Mouse (Mus musculus): ENCODE results near the gene Spata7. TPM values are rescaled to one million over a fixed set of nuclear protein-coding genes. Genes with fewer than 3 reads are reported as not detected.
A peak's percentile ranks its signal among the peaks of the same experiment; 100 is the strongest.
"Not testable (repeated sequence)": the region's sequence is repeated elsewhere in the genome, so short reads cannot be mapped to it uniquely, and the experiment has no call there.

Spata7 gene
- 7.2 and 12.0 TPM in 2 replicates for total RNA-seq (2017)

DNA sequence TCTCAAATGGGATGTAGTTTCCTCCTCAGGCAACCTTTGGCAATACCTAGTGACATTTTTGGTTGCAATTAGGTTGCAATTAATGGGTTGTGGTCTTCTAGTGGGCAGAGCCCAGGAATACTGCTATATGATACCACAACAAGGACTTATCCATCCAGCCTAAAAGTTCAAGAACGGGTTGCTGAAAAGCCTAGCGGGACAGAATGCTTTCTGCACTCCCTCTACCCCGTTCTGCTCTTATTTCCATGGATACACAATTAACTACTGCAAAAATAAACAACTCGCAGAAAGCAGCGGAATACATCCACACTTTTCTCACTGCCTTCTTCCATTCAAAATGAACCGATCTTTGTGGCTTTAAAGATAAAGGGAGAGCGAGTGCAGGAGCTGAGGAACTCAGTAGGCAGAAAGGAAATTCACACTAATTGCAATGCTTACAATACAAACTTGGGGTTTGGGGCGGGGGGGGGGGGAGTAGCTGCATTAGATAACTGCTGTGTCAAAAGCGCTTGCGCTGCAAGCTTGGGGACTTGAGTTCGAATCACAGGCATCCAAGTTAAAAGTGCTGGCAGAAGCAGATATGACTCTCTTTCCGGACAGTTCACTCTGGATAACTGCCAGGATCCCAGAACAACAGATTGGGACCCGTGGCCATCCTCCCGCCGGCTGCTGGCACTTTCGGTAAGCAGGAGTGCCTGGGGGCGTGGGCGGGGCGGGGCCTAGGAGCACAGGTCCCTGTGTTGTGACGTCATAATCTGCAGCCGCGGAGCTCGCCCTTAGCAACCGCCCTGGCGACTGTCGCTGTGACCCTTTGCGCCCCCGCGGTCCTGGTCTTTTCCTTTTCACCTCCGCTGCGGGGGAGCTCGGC lies at the start of gene Spata7:
Spata7 (plus strand) TSS at position 766 of the 868 bp plus-strand sequence.
- peak; percentile 98 for ATAC-seq (replicated peaks; ENCODE audit: low read depth, poor library complexity, severe bottlenecking)

DNA sequence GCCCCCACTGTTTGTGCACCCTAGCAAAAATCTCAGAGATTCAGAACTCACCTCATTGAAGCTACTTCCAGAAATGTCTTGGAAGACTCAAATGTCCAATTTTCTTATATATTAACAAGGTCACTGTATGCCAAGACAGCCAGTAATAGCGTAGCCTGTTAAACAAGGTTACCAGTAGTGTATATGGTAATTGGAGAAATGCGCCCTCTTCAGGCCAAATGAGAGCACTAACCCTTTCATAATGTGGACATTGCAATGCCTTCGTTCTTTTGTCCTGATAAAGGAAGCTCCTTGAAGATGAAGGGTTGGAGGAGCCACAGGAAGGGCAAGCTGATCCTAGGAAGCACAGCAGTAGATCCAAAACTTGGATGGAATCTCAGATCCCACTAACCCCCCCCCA lies 42.7 kb upstream of the Spata7 start:
- ATAC-seq (replicated peaks; ENCODE audit: low read depth, poor library complexity, severe bottlenecking), result peak; percentile 52; the same call in 1 of the 2 replicates

DNA sequence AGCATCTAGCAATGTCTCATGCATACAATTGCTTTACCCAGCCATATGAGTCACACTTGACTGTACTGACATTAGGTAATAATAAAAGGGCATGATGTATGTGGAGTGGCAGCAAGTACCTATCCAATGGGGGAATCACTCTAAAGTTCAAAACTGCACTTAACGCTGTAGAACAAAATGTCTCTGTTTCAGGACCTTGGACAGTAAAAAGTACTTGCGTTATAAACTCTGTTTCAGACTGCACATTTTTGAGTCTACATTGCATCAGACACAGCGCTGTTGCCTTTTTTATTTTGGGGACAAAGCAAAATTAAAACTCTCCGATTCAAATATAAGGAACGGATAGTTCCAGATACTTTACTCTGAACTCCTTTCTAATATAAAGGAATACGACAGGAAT lies 39.4 kb upstream of the Spata7 start:
- peak; percentile 39; the same call in 1 of the 2 replicates for ATAC-seq (replicated peaks; ENCODE audit: low read depth, poor library complexity, severe bottlenecking)

DNA sequence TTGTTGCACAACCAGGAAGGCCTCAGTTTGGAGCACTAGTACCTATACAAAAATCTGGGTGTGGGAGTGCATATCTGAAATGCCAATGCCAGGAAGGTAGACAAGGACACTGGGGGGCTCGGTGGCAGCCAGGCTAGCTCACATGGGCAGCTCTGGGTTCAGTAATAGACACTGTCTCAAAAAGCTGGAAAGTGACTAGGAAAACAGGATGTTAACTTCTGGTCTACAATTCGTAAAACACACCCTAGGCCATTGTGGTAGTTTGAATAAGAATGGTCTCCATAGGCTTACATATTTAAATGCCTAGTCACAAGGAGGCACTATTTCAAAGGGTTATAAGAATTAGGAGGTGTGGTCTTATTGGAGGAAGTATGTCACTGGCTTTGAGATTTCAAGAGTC lies 36.9 kb upstream of the Spata7 start:
- no peak for ATAC-seq (replicated peaks; ENCODE audit: low read depth, poor library complexity, severe bottlenecking)

DNA sequence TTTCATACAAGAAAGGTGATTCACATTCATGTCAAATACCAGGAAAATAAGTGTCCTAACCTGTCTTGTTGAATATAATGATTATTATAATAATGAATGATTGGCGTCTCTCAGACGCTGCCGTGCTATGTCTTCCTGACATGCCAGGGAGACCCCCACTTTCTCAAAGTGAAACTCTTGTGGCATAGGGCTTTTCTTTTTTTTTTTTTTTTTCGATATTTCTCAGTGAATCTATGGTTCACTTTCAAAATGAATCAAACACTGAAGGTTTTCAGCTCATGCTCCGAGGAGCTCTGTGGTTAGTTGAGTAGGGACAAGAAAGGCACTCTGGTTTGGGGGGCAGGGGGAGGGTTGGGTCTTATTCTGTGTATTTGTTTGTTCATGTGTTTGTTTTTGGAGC lies 27.1 kb upstream of the Spata7 start:
- ATAC-seq (replicated peaks; ENCODE audit: low read depth, poor library complexity, severe bottlenecking), result no peak

DNA sequence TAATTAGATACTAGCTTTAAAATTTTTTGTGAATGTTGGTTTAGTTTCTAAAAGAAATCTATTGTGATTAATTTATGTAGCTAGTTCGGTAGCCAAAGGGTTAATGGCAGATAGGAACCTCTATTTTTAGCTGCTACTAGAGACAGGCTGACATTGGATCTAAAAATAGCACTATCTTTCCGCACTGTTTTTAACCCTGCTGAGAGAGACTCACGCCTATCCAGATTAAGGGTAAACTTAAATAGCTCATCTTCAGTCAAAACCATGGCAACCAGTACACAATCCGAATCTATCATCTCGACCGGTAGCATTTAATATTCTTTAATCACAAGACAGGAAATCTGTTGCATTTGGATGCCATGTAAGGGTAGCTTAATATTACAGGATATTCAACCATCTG lies 25.8 kb upstream of the Spata7 start:
- peak; percentile 27; the same call in 1 of the 2 replicates for ATAC-seq (replicated peaks; ENCODE audit: low read depth, poor library complexity, severe bottlenecking)

DNA sequence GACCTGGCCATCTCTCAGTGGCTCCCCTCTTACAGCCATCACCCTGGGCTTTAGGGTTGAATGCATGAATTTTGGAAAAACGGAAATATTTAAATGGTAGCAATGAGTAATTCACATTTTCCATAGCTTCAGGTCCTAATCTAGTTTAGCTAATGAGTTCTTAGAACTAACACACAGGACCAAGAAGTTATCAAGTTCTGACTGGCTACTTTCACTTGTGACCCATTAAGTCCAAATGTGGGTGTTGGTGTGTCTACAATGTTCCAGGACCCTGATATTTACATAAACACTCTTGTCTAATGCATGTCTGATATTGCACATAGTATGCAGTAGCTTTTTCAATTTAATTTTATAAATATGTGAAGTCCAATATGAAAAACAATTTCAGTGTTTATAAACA lies 22.7 kb upstream of the Spata7 start:
- ATAC-seq (replicated peaks; ENCODE audit: low read depth, poor library complexity, severe bottlenecking), result no peak

DNA sequence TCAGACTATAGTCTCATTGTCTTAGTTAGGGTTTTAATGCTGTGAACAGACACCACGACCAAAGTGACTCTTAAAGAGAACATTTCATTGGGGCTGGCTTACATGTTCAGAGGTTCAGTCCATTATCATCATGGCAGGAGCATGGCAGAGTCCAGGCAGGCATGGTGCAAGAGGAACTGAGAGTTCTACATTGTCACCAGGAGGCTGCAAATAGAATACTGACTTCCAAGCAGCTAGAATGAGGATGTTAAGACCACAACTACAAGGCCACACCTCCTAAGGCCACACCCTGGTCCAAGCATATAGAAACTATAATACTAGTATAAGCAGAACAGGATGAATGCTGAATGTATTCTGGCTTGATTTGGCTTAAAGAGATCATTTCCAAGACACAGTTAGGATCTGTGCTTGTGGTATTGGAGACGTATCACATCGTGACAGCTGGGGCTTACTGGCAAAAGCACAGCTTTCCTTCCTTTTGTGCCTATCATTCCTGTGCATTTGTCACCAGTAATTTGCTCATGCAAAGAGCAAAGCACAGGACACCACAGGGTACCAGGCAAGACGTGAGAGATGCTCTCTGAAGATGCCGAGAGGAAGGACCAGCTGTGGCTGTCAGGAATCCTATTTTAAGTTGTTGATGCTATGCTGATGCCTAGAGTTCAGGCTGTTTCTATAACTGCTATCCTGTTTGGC lies 21.2 kb upstream of the Spata7 start:
- ATAC-seq (replicated peaks; ENCODE audit: low read depth, poor library complexity, severe bottlenecking), result peak; percentile 97

DNA sequence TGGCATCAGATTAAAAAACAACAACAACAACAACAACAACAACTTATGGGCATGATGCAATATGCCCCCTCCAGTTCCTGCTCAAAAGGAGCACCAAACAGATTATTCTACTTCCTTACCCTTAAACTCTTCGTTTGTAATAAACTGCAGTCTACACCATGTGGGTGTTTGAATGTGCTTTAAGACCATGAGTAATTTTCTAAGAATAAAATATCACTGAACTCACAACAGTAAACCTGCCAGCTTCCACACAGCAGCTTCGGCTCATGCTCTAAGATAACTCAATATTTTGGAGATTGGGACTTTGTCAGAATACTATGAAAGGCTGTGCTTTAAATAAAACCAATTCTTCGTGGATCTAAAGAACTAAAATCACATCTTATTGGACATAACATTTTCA lies 17.6 kb upstream of the Spata7 start:
- no peak for ATAC-seq (replicated peaks; ENCODE audit: low read depth, poor library complexity, severe bottlenecking)

DNA sequence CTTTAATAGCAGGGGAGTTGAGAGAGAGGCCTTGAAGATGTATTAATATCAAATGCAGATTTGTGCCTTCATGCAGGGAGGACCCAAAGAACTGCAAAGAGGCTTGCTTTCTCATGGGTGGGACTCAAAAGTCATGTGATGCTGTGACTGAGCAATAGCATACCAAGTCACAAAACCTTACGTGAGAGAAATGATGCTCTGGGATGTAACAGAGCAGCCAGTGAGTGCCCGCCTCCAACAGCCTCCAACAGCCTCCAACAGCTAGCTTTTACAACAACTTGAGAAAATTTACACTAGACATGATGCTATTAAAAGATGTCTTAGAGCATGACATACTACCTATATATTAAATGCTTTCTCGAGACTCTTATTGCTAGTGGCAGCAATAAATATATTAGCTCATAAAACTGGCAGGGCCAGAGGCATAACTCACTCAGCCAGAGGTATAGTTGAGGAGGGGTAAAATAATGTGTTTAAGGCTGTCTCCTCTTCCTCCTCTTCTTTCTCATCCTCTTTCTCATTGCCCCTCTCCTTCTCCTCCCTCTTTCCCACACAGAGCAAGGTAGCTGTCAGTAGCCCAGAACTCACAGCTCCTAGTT lies 12.9 kb upstream of the Spata7 start:
- ATAC-seq (replicated peaks; ENCODE audit: low read depth, poor library complexity, severe bottlenecking), result no peak

DNA sequence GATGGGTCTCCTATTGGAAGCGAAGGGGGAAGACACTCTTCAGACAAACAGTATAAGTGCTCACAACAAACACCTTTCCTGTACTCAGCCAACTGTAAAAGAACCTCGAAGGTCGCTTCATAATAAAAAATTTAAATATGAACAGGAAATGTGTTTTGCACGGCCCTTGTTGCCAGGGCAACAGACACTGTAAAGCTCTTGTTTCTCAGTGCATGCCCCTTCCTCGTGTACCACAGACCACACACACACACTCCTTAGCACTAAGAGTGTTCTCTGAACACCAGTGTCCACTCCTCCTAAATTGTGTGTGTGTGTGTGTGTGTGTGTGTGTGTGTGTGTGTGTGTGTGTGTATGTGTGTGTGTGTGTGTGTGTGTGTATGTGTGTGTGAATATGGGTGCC lies 12.2 kb upstream of the Spata7 start:
- ATAC-seq (replicated peaks; ENCODE audit: low read depth, poor library complexity, severe bottlenecking), result peak; percentile 58; the same call in 1 of the 2 replicates

DNA sequence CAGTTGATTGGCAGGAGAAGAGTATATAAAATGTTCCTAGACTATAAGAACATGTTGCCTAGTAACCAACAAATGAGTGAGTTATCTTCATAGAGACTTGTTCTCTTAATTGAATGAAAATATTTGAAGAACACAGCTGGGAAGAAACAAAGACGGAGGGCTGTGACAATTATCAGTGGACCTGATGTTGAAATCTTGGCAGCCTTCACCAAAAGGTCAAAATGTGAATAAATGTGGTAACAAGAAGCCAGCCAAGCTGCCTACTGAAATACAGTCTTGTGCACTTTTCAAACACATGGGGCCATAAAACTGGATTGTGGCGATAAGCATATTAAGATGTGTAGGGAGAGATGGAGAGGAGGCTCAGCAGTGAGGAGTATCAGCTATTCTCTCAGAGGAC lies 8.5 kb upstream of the Spata7 start:
- ATAC-seq (replicated peaks; ENCODE audit: low read depth, poor library complexity, severe bottlenecking), result no peak

DNA sequence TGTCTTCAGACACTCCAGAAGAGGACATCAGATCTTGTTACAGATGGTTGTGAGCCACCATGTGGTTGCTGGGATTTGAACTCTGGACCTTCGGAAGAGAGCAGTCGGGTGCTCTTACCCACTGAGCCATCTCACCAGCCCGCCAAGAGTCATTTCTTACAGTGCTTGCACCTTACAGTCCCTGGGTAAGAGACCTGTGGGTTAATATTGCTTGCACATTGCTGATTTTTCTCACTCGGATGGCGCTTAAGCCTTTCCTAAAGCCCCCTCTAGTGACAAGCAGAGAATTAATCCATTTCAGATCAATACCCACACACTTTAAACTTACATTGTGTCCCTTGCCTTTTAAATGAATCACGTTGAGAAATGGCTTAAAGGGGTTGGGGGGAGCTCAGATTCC lies 7.0 kb upstream of the Spata7 start:
- not testable (repeated sequence) for ATAC-seq (replicated peaks; ENCODE audit: low read depth, poor library complexity, severe bottlenecking)

DNA sequence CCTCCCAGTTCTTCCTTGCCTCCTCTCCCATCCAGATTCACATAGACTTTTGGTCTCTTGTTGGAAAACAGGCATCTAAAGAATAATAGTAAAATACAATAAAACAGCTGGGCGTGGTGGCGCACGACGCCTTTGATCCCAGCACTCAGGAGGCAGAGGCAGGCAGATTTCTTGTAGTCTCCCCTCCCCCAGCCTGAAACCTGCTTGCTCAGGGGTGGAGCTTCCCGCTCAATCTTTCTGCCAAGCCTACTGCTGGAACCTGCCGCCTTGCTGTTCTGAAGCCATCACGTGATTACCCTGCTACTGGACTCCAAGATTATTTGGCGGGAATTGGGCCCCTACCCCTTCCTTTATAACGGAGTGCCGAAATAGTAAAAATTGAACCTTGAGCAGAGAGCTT lies 4.7 kb upstream of the Spata7 start:
- not testable (repeated sequence) for ATAC-seq (replicated peaks; ENCODE audit: low read depth, poor library complexity, severe bottlenecking)

DNA sequence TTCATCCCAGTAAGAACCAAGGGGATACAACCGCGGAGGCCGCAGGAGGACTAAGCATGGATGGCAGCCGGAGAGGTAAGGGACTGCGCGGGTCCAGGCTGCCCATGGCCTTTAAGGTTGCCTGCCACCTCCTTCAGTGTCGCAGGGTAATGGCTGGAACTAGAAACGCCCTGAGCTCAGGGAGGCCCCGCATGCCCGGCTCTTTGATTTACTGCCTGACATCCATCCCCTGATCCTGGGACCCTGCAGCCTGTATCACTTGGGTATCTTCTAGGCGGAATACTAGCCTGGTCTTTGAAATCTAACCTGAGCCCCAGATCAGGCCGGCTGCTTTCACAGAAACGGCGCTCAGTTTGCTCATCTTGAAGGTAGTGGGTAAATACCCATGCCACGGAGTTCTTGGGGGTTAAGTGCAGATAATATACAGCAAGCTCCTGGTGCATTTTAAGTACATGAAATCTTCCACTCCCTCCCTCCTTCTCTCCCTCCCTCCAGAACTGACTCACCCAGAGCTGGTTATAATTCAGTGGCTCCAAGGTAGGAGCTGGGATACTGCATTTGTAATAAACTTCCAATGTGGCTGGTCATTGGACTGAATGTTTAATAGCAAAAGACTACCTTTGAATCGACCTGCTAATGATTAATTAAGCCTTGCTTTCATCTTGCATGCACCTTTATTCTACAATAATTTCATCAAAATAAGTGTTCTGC lies 458 bp downstream of the Spata7 start:
- peak; percentile 88 for ATAC-seq (replicated peaks; ENCODE audit: low read depth, poor library complexity, severe bottlenecking)

DNA sequence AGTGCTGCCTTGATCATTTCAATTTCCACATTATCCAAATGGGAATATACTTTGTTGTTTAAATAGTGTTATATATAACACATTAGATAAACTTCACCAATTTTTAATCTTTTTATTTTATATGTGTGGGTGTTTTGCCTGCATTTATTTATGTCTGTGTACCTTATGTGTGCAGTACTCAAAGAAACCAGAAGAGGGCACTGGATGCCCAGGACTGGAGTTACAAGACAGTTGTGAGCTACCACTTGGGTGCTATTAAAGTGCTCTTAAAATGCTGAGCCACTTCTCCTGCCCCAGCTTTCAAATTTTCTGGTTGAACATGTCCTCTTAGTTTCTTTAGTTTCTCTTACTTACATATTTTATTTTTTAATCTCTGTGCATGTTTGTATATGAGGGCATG lies 16.9 kb downstream of the Spata7 start:
- 0 out of 2 replicates have a peak, but pooled peaks have one; percentile 32 for ATAC-seq (replicated peaks; ENCODE audit: low read depth, poor library complexity, severe bottlenecking)

DNA sequence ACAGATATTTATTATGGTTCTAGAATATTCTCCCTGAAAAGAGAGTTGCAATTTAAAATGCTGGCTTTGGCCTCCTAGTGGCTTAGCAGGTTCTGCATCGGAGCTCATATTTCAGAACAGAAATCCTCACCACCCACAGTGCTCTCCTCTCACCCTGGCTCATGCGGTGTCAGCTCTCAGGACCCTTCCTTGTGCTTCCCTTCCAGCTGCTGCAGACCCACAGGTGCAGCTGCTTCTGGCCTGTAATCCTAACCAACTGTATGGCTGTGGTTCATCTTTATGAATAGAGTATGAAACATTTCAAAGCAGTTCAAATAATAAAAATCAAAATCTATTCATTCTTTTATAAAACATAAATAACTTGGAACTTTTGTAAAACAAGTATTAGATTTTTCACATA lies 28.9 kb downstream of the Spata7 start:
- ATAC-seq (replicated peaks; ENCODE audit: low read depth, poor library complexity, severe bottlenecking), result no peak

DNA sequence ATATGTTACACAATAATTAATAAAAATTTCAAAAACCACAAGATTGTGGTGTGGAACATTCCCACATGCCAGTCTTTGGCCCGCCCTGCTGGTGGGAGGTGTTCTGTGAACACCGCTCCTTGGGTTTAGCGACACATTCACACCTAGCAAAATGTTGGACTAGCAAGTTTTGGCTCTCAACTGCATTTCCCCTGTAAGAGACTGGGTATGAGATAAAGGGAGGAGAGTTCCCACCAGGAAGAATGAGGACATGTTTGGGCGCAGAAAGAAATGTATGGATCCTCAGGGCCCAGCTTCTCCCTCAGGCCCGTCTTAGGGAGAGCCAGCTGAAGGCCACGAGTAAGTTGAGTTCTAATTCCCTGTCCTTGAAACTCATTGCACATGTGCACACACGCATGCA lies 34.7 kb downstream of the Spata7 start:
- ATAC-seq (replicated peaks; ENCODE audit: low read depth, poor library complexity, severe bottlenecking), result no peak

DNA sequence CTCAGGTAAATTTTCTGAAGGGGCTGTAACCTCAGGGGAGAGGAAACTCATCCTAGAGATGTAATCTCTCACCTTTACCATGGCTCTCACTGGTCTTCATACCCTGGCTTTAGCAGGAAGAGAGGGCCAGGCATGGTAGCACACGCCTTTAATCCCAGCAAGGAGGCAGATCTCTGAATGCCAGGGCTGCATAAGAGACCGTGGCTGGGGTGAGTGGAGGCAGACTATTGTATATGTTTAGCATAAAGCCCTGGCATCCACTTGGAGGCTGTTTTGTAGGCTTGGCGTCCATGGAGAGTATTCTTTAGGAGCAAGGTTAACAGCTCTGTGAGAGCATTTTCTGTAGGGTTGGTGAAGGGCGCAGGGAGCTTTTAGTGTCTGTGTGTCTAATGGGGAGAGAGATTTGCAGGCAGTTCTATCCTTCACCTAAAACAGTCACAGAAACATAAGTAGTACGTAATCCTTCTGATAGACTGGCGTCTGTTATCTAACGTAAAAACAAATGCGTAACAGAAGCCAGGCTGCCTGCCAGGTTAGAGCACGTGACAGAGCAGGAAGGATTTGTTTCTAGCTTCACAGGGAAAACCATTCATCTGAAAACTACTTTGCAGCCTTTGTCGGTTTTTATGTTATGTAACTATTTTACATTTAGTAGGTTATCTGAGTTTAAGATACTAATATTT lies 40.3 kb downstream of the Spata7 start:
- peak; percentile 54; the same call in 1 of the 2 replicates for ATAC-seq (replicated peaks; ENCODE audit: low read depth, poor library complexity, severe bottlenecking)

DNA sequence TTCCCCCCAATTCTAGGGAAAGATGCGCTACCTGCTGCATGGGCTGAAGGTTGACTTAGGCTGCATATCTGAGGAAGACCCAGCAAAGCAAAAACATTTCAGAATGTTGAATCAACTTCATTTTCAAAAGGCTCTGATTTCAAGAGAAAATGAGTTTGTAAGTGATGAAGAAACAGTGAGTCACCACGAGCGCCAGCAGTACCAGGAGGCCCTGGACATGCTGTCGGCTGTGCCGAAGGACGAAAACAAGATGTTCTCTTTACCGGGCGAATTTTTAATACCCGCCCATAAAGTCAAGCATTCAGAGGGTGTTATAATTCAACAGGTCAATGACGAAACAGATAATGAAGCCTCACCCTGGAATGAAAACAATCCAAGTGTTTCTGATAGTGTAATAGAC lies 41.1 kb downstream of the Spata7 start:
- ATAC-seq (replicated peaks; ENCODE audit: low read depth, poor library complexity, severe bottlenecking), result no peak
